Mouse (Mus musculus) thymus, postnatal 36 days (tissue): Measurements from ENCODE around the gene Olfr625-ps1.
"Not testable (repeated sequence)": the region's sequence is repeated elsewhere in the genome, so short reads cannot be mapped to it uniquely, and the experiment has no call there.

Experiments
- DNase-seq, 2 experiments: peaks; one replicate each; pipeline ENCODE4 v3.0.0; 2022; ENCODE audit warnings: mixed read lengths in 2 of 2

The Olfr625-ps1 gene

GRCm38 (mm10) chr7:103682420-103682819, at the start of gene Olfr625-ps1:
Gene Olfr625-ps1, plus strand, starts transcription at chr7:103682720.
- no peak for DNase-seq

DNA sequence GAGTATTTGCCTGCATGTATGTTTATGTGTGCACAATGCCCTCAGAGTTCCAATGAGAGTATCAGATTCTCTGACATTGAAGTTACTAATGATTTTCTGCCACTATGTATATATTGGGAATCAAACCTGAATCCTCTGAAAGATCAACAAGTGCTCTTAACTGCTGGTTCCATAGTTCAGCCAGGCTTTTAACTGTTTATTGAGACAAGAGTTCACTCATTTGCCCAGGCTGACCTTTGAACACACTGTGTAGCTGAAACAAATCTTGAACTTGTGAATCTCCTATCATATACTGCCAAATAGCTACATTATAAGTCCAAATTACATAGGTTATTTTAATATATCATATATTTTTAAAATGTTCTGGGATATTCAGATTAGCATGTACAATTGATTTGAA, 45.7 kb upstream of the Olfr625-ps1 start:
- DNase-seq = no peak

GRCm38 (mm10) chr7:103642602-103643001, 39.9 kb upstream of the Olfr625-ps1 start, which contains the start of gene Olfr622:
Gene Olfr622, minus strand, starts transcription at chr7:103642702.
- DNase-seq = no peak

- DNase-seq = no peak
These were observed 38.5 kb upstream of the Olfr625-ps1 start for GRCm38 (mm10) chr7:103644070-103644469.

GRCm38 (mm10) chr7:103663598-103663997, 18.9 kb upstream of the Olfr625-ps1 start, which contains the start of gene Olfr623:
Gene Olfr623, minus strand, starts transcription at chr7:103663698.
- no peak for DNase-seq

DNA sequence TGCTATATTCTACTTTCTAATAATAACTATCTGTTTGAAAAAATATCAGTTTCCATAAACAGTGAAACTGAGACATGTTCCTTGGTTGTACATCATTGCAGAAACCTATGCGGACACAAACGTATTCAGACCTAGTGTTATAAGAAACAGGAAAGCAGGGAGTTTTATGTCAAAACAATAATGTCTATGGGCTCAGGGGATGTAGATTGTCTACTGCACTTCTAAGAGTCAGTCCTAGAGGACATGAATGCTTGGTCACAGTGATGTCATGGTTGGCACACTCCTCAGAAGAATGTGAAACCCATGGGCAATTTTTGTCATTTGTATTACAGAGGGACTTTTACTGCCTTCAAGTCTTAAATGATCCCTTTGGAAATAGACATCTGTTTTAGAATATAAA, 11.4 kb upstream of the Olfr625-ps1 start, which contains the start of gene Olfr624:
Gene Olfr624, minus strand, starts transcription at position 101 of the 400 bp plus-strand sequence.
- DNase-seq = no peak

GRCm38 (mm10) chr7:103699469-103699868, 16.9 kb downstream of the Olfr625-ps1 start:
- DNase-seq = no peak

- no peak for DNase-seq
These were observed 29.5 kb downstream of the Olfr625-ps1 start for GRCm38 (mm10) chr7:103712024-103712423.

- no peak for DNase-seq
These were observed 31.9 kb downstream of the Olfr625-ps1 start, which contains the start of gene Olfr243 for GRCm38 (mm10) chr7:103714371-103714770. Gene Olfr243, plus strand, starts transcription at chr7:103714671.

GRCm38 (mm10) chr7:103716398-103716797, 33.9 kb downstream of the Olfr625-ps1 start:
- DNase-seq = not testable (repeated sequence)

GRCm38 (mm10) chr7:103730074-103730473, 47.6 kb downstream of the Olfr625-ps1 start, which contains the start of gene Olfr628:
Gene Olfr628, plus strand, starts transcription at chr7:103730374.
- no peak for DNase-seq
